Mouse (Mus musculus) CH12.LX (cell line): ENCODE measurements around the gene Arvcf.

Source experiments
- CHD2 ChIP-seq: IDR thresholded peaks from 2 replicates; pipeline ENCODE4 v1.6.1; 2011; ENCODE audit warnings: low read length, improper control_type of control experiment
- CTCF ChIP-seq, 2 experiments: IDR thresholded peaks in 1 of 2; conservative IDR thresholded peaks in 1 of 2; 2 replicates each; pipeline ENCODE4 v1.5.1; 2011 to 2012; ENCODE audit warnings: low read depth in 2 of 2, low read length in 2 of 2, improper control_type of control experiment in 1 of 2, inconsistent platforms in 1 of 2, mild to moderate bottlenecking in 1 of 2, moderate library complexity in 1 of 2
- ELF1 ChIP-seq: IDR thresholded peaks from 2 replicates; pipeline ENCODE4 v1.6.1; 2014; ENCODE audit warnings: low read depth, mild to moderate bottlenecking, inconsistent platforms, low read length, improper control_type of control experiment
- IRF4 ChIP-seq: IDR thresholded peaks from 2 replicates; pipeline ENCODE4 v1.6.1; 2014; ENCODE audit warnings: low read depth, mild to moderate bottlenecking, inconsistent platforms, low read length, improper control_type of control experiment
- MAFK ChIP-seq: IDR thresholded peaks from 2 replicates; pipeline ENCODE4 v1.6.1; 2011; ENCODE audit warnings: low read length, improper control_type of control experiment; ENCODE audit not compliant: insufficient replicate concordance
- MXI1 ChIP-seq: IDR thresholded peaks from 2 replicates; pipeline ENCODE4 v1.6.1; 2011; ENCODE audit warnings: mild to moderate bottlenecking, low read depth, low read length, improper control_type of control experiment
- POLR2A ChIP-seq: IDR thresholded peaks from 2 replicates; pipeline ENCODE4 v1.6.1; 2011; ENCODE audit warnings: low read depth, mild to moderate bottlenecking, improper control_type of control experiment, low read length
- RAD21 ChIP-seq: IDR thresholded peaks from 2 replicates; pipeline ENCODE4 v1.6.1; 2011; ENCODE audit warnings: low read depth, mild to moderate bottlenecking, low read length, improper control_type of control experiment, moderate library complexity
- RCOR1 ChIP-seq: conservative IDR thresholded peaks from 2 replicates; pipeline ENCODE4 v1.6.1; 2012; ENCODE audit warnings: low read depth, mild to moderate bottlenecking, inconsistent platforms, low read length, improper control_type of control experiment
- SIN3A ChIP-seq: IDR thresholded peaks from 2 replicates; pipeline ENCODE4 v1.6.1; 2012; ENCODE audit warnings: low read length, improper control_type of control experiment, inconsistent platforms
- ZMIZ1 ChIP-seq: IDR thresholded peaks from 2 replicates; pipeline ENCODE4 v1.6.1; 2012; ENCODE audit warnings: low read depth, mild to moderate bottlenecking, inconsistent platforms, low read length, improper control_type of control experiment

- TF ChIP-seq ZMIZ1: no peak
- TF ChIP-seq CHD2: no peak
- no peak for TF ChIP-seq ELF1
- TF ChIP-seq RAD21: no peak
- TF ChIP-seq POLR2A: no peak
- no peak for TF ChIP-seq CTCF (conservative IDR thresholded peaks at IDR 0.05 in 1 of 2, IDR thresholded peaks at IDR 0.05 in 1 of 2; ENCODE audit: low read depth in 2 of 2, low read length in 2 of 2)
- TF ChIP-seq IRF4: no peak
- no peak for TF ChIP-seq SIN3A
- no peak for TF ChIP-seq RCOR1
- TF ChIP-seq MAFK: no peak
- no peak for TF ChIP-seq MXI1
Measured at GRCm38 (mm10) chr16:18433341-18433920, 85.4 kb downstream of the Arvcf start.
